ENCODE assay signal across 7 mouse cellular contexts in the genomic region with DNA sequence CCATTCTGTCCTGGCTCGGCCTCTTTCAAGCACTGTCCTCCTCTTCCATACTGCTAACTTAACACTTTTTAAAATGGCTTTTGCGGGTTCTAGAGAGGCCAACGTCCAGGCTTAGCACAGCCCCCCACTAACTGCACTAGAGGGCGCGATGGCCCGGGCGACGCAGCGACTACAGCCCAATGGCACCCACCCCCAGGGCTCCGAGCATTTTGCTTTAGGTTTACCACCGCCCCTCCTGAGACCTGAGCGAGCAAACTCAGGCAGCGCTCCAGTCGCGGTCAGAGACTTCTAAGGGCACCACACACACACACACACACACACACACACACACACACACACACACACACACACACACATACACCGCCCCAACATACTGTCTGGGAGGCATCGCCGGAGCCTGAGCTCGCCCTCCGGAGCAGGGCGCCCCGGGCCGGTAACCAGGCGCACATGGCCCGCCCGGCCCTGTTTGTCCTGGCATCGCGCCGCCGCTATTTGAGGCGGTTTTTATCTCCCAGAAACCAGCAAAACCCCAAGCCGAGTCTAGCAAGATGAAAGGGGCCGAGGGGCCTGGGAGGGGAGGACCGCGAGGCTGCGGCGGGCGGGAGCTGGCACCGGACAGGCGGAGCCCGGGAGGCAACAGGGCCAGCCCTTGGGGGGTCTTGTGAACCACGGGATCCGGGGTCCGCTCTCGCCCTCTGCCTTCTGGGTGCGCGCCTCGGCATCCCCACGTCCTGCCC. TPM values are rescaled to one million over a fixed set of nuclear protein-coding genes. Genes with fewer than 3 reads are reported as not detected.
DNase-seq lines count a peak whose midpoint lies in the region; ATAC-seq and TF ChIP-seq lines count a peak whose summit lies in the region.

No protein-coding gene starts in this region.

- under 1% methylated on average over 49 of the region's 49 CpGs for WGBS in heart, embryonic 16.5 days

- peak; percentile 8; the same call in 1 of the 2 replicates for TF ChIP-seq CTCF in embryonic fibroblast, embryonic 13.5 days (IDR thresholded peaks at IDR 0.05; ENCODE audit: borderline replicate concordance, insufficient read depth, low read length)

- ATAC-seq in heart, embryonic 16.5 days (replicated peaks; ENCODE audit: extremely low read depth, insufficient read depth, low FRiP score), result peak; percentile 50

- H3K9ac ChIP-seq in heart, embryonic 16.5 days (ENCODE audit: low read length), result peak overlapping the region; percentile 82

- peak; percentile 22 to 32 for DNase-seq in CD8-positive naive resting alpha-beta T cell, adult 2 months (ENCODE audit: low read depth in 2 of 2, low spot score in 2 of 2)
- peak; percentile 76 for DNase-seq in Muller cell, postnatal 12 days (ENCODE audit: inconsistent ontology term)
- peak; percentile 76 for DNase-seq in kidney, postnatal 10 days
- DNase-seq in lung, postnatal 10 days, result peak; percentile 74
- DNase-seq in retina, embryonic 14.5 days (ENCODE audit: low spot score), result peak; percentile 72

- peak overlapping the region; percentile 99 for H3K4me2 ChIP-seq in heart, embryonic 16.5 days (ENCODE audit: low read depth, low read length)

- H3K36me3 ChIP-seq in heart, embryonic 16.5 days (ENCODE audit: control insufficient read depth, insufficient read depth), result no peaks in the 10 kb centered on the region

- H3K27me3 ChIP-seq in heart, embryonic 16.5 days (ENCODE audit: control insufficient read depth, insufficient read depth, low read length), result peaks cover 38% of the 10 kb centered on the region

- TF ChIP-seq POLR2A in embryonic fibroblast, embryonic 13.5 days (IDR thresholded peaks at IDR 0.05; ENCODE audit: low read depth, low read length), result peak; percentile 45

- H3K27ac ChIP-seq in embryonic fibroblast, embryonic 13.5 days (ENCODE audit: insufficient read depth, low read length), result no peak overlapping the region
- peak overlapping the region; percentile 64; the same call in 1 of the 2 replicates for H3K27ac ChIP-seq in heart, embryonic 16.5 days (ENCODE audit: low read length)

- peak overlapping the region; percentile 30 for H3K4me3 ChIP-seq in embryonic fibroblast, embryonic 13.5 days (ENCODE audit: insufficient read depth, low read length)
- peak overlapping the region; percentile 64 for H3K4me3 ChIP-seq in heart, embryonic 16.5 days (ENCODE audit: low read length)

- H3K4me1 ChIP-seq in embryonic fibroblast, embryonic 13.5 days (ENCODE audit: control insufficient read depth, insufficient read depth, low read length), result peaks cover 6% of the 10 kb centered on the region; the same call in 1 of the 2 replicates
- H3K4me1 ChIP-seq in heart, embryonic 16.5 days (ENCODE audit: control insufficient read depth, insufficient read depth, low read length), result peaks cover 22% of the 10 kb centered on the region

- no peaks in the 10 kb centered on the region for H3K9me3 ChIP-seq in heart, embryonic 16.5 days (replicated peaks; ENCODE audit: control insufficient read depth, low read length)

RNA-seq across cellular contexts. Expression of gene Aaas, which starts 4.7 kb away (rescaled TPM):
- polyA plus RNA-seq in embryonic fibroblast, embryonic 13.5 days (2011; ENCODE audit: insufficient read length, low read depth, missing spikeins), result 107 and 109 TPM in 2 replicates
- polyA plus RNA-seq in heart, embryonic 16.5 days (2015; fragmentation: Nextera tagmentation; extraction: Ambion mirVana), result 49.3 and 55.6 TPM in 2 replicates

RNA-seq across cellular contexts. Expression of gene Sp7, which starts 11.7 kb away (rescaled TPM):
- 0.52 and 1.1 TPM in 2 replicates for polyA plus RNA-seq in embryonic fibroblast, embryonic 13.5 days (2011; ENCODE audit: insufficient read length, low read depth, missing spikeins)
- 0.11 and 0.20 TPM in 2 replicates for polyA plus RNA-seq in heart, embryonic 16.5 days (2015; fragmentation: Nextera tagmentation; extraction: Ambion mirVana)

RNA-seq across cellular contexts. Expression of gene Myg1, which starts 23.8 kb away (rescaled TPM):
- 35.7 and 42.8 TPM in 2 replicates for polyA plus RNA-seq in embryonic fibroblast, embryonic 13.5 days (2011; ENCODE audit: insufficient read length, low read depth, missing spikeins)
- 56.6 and 67.9 TPM in 2 replicates for polyA plus RNA-seq in heart, embryonic 16.5 days (2015; fragmentation: Nextera tagmentation; extraction: Ambion mirVana)

RNA-seq across cellular contexts. Expression of gene Pfdn5, which starts 29.4 kb away (rescaled TPM):
- polyA plus RNA-seq in embryonic fibroblast, embryonic 13.5 days (2011; ENCODE audit: insufficient read length, low read depth, missing spikeins), result 239 and 257 TPM in 2 replicates
- polyA plus RNA-seq in heart, embryonic 16.5 days (2015; fragmentation: Nextera tagmentation; extraction: Ambion mirVana), result 274 and 277 TPM in 2 replicates

RNA-seq across cellular contexts. Expression of gene Sp1, which starts 50.6 kb away (rescaled TPM):
- 42.6 and 51.9 TPM in 2 replicates for polyA plus RNA-seq in embryonic fibroblast, embryonic 13.5 days (2011; ENCODE audit: insufficient read length, low read depth, missing spikeins)
- polyA plus RNA-seq in heart, embryonic 16.5 days (2015; fragmentation: Nextera tagmentation; extraction: Ambion mirVana), result 5.0 and 5.5 TPM in 2 replicates
